Mouse (Mus musculus) liver, embryonic 11.5 days (tissue): ENCODE measurements around the gene Tsc22d3. TPM values are rescaled to one million over a fixed set of nuclear protein-coding genes. Genes with fewer than 3 reads are reported as not detected.

Source experiments
- ATAC-seq: fragments of 200-750 bp; cut with Nextera tagmentation; replicated peaks from 2 replicates; pipeline ENCODE4 v1.8.0; 2017; ENCODE audit warnings: moderate number of reproducible peaks, mild to moderate bottlenecking, moderate TSS enrichment, moderate library complexity; ENCODE audit not compliant: low FRiP score
- DNase-seq: peaks from one replicate; pipeline ENCODE4 v3.0.0-alpha.2; 2017; ENCODE audit warnings: low spot score
- H3K27ac ChIP-seq: fragments of 300-500 bp; sonication (generic); 2 replicates; pipeline ENCODE4 v1.5.1; 2014; ENCODE audit warnings: mild to moderate bottlenecking, low read depth, low read length, control low read depth
- H3K27me3 ChIP-seq: fragments of 300-500 bp; sonication (generic); replicated peaks from 2 replicates; pipeline ENCODE4 v1.6.1; 2014; ENCODE audit warnings: low read length, mixed read lengths; ENCODE audit not compliant: control insufficient read depth, insufficient read depth
- H3K36me3 ChIP-seq: fragments of 300-500 bp; sonication (generic); 2 replicates; pipeline ENCODE4 v1.6.1; 2014; ENCODE audit warnings: mild to moderate bottlenecking, low read length, moderate library complexity, mixed read lengths; ENCODE audit not compliant: control insufficient read depth, insufficient read depth
- H3K4me1 ChIP-seq: fragments of 300-500 bp; sonication (generic); replicated peaks from 2 replicates; pipeline ENCODE4 v1.6.1; 2014; ENCODE audit warnings: low read length, mixed read lengths; ENCODE audit not compliant: control insufficient read depth, insufficient read depth
- H3K4me2 ChIP-seq: fragments of 300-500 bp; sonication (generic); 2 replicates; pipeline ENCODE4 v1.6.1; 2014; ENCODE audit warnings: mild to moderate bottlenecking, control low read depth, moderate library complexity
- H3K4me3 ChIP-seq: fragments of 300-500 bp; sonication (generic); 2 replicates; pipeline ENCODE4 v1.5.1; 2014; ENCODE audit warnings: low read depth, low read length, control low read depth
- H3K9ac ChIP-seq: fragments of 300-500 bp; sonication (generic); 2 replicates; pipeline ENCODE4 v1.6.1; 2014; ENCODE audit warnings: low read depth, low read length, control low read depth
- H3K9me3 ChIP-seq: fragments of 300-500 bp; sonication (generic); 2 replicates; pipeline ENCODE4 v1.6.1; 2016; ENCODE audit warnings: low read length, inconsistent platforms, mixed read lengths; ENCODE audit not compliant: control insufficient read depth
- WGBS: fragments of 180-500 bp; shearing (Covaris S2); extraction: QIAGEN DNeasy Blood & Tissue Kit; methylation state at CpG from one replicate; pipeline ENCODE4 v1.1.7; 2014; 5-methylcytosine and 5-hydroxymethylcytosine counted together
- polyA plus RNA-seq: library from polyadenylated mRNA; unstranded; fragments of >200 nt; fragmentation: Nextera tagmentation; extraction: Ambion mirVana; gene quantifications from 2 replicates; pipeline ENCODE4 v1.2.1, GENCODE M21; 2014

Tsc22d3 gene
- polyA plus RNA-seq, 1 experiment from 2014 or later = 32.2 TPM

DNA sequence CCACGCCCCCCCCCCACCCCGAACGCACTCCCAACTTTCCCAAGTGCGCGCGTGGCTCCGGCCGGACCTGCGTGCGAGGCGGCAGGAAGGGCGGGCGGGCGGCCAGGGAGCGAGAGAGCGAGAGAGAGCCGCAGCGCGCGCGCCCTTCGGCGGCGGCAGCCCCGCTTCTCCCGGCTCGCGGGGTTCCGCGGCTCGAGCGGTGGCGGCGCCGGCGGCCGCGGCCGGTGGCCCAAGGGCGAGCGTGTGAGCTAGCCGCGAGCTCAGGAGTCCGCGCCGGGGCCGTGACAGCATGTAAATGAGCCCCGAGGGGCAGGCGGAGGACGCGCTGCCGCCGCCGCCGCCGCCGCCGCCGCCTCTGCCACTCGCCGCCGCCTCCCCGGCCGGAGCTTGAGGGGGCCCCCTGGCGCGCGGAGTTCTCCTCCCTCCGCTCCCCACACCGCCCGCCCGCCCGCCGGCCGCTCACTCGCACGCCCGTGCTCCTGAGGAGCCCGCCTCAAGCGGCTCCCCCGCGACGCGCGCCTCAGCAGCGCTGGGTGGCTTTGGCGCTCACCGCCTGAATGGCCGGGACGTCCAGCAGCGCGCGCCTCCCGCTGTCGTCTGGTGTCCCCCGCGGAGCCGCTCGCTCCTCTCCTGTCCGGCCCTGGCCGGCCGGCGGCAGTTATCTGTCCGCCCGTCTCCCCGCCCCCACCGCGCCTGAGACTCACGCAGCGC, 1.5 kb downstream of the Tsc22d3 start:
- no peaks in the 10 kb centered on the region for H3K36me3 ChIP-seq
- H3K4me3 ChIP-seq = peak overlapping the region; percentile 59
- WGBS = 6% methylated on average over 26 of the region's 109 CpGs
- H3K9ac ChIP-seq = peak overlapping the region; percentile 34
- peak overlapping the region; percentile 84 for H3K4me2 ChIP-seq
- no peak overlapping the region for H3K27ac ChIP-seq
- peaks cover 46% of the 10 kb centered on the region for H3K27me3 ChIP-seq
- peak; percentile 84 for ATAC-seq
- no peaks in the 10 kb centered on the region for H3K9me3 ChIP-seq
- peak; percentile 51 for DNase-seq
- no peaks in the 10 kb centered on the region for H3K4me1 ChIP-seq

DNA sequence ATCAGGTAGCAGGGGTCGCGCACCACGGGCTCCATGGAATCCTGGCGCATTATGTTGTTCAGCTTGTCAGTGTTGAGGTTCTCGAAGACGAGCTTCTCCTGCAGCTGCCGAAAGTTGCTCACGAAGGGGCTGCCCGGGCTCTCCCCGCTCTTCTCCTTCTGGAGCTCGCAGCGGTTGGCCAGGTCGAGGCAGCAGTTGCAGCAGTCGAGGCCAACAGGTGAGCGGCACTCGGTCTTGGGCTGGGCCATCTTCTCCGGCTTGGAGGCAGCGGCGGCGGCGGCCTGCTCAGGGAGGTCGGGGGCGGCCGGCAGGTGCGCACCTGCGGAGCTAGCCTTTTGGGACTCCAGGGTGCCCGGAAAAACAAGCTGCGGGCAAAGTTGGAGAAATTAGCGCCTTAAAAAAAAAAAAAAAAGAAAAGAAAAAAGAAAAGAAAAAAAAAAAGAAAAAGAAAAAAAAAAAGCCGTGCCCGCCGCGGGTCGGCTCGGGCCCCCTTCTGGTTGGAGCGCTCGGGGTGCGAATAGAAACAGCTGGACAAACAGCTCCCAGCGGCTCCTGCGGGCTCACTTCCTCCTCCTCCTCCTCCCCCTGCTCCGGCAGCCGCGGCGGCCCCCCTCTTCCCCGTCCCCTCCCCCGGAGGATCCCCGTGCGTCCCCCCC, 2.1 kb downstream of the Tsc22d3 start:
- 22% methylated on average over 33 of the region's 48 CpGs for WGBS

DNA sequence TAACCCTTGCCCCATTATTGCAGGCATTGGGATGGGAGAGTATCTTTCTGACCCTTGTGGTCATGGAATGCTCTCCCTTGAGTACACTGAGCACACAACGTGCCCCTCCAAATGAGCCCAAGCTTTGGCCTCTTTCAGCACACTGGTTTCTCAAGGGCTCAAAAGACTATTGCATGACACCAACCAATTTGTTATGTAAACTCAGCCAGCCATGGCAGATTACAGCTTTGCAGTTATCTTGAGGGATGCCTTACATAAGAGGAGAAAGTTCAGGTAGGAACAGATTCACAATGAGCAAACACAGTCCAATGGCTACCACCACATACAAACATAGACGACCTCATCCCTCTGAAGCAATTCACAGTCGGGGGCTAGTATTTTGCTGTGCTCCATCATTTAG, 9.3 kb downstream of the Tsc22d3 start:
- WGBS = 73% methylated on average over 3 of the region's 3 CpGs
- no peak for DNase-seq

More for the DNA sequence above, 2.1 kb downstream of the Tsc22d3 start:
- Histone ChIP-seq H3K27me3 (peaks cover 46% of the 10 kb centered on the region), H3K27ac (no peak overlapping the region), H3K4me3 (peak overlapping the region; percentile 59), H3K4me2 (peak overlapping the region; percentile 84), H3K4me1 (no peaks in the 10 kb centered on the region), H3K9ac (peak overlapping the region; percentile 34; the same call in 1 of the 2 replicates), H3K36me3 (no peaks in the 10 kb centered on the region), H3K9me3 (no peaks in the 10 kb centered on the region)
- ATAC-seq (peak; percentile 42; the same call in 1 of the 2 replicates), DNase-seq (no peak)

DNA sequence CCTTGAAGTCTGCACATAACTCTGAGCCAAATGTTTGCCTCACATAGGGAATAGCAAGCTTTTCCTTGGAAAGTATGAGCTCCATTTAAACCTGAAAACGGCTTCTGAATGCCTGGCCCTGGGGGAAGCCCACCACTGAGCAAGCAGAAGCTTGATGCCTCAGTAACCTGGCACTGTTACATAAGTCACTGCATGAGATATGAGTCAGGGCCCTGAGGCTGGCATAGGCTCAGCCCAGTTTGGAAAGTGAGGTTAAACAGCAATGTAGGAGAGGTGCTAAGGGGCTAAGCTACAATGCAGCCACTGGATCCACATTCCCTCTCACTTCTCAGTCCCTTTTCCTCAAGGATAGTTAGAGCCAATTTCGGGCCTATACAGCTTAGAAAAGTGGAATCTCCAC, 10.3 kb downstream of the Tsc22d3 start:
- H3K9me3 ChIP-seq = no peaks in the 10 kb centered on the region
- DNase-seq (no peak), ATAC-seq (no peak)
- no peak overlapping the region for H3K4me2 ChIP-seq
- peaks cover 10% of the 10 kb centered on the region for H3K27me3 ChIP-seq
- no peak overlapping the region for H3K27ac ChIP-seq
- no peaks in the 10 kb centered on the region for H3K36me3 ChIP-seq
- H3K9ac ChIP-seq = no peak overlapping the region
- H3K4me3 ChIP-seq = no peak overlapping the region
- no peaks in the 10 kb centered on the region for H3K4me1 ChIP-seq
- WGBS = 75% methylated on average over 2 of the region's 2 CpGs

More for the DNA sequence above, 9.3 kb downstream of the Tsc22d3 start:
- Histone ChIP-seq H3K36me3 (no peaks in the 10 kb centered on the region), H3K4me3 (no peak overlapping the region), H3K27me3 (peaks cover 15% of the 10 kb centered on the region), H3K9ac (no peak overlapping the region), H3K4me2 (no peak overlapping the region), H3K9me3 (no peaks in the 10 kb centered on the region), H3K27ac (no peak overlapping the region), H3K4me1 (no peaks in the 10 kb centered on the region)
- no peak for ATAC-seq

DNA sequence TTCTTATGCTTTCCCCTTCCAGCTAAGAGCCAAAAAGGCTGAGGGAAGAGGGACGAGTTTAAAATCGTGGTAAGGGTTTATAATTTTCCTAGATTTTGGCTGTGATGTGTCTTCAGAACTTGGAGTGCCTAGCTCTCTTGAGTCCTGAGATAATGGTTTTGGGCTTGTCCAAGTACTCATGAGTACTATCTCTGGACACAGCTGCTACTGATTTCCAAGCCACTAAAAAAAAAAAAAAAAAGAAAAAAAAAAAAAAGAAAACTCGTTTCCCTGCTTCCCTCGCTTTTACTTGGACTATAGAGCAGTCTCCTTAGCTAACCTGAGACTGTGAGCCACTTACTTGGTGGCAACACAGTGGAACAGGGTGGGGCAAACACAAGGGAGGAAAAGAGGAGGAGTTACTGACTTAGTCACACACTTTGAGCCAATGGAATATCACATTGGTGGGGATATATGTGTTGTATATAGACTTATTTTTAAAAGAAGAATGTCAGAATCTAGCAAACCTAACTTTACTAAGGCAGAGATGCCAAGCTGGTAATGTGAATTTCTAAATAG, 11.2 kb downstream of the Tsc22d3 start:
- 46% methylated on average over 4 of the region's 4 CpGs for WGBS
- no peak overlapping the region for H3K27ac ChIP-seq

DNA sequence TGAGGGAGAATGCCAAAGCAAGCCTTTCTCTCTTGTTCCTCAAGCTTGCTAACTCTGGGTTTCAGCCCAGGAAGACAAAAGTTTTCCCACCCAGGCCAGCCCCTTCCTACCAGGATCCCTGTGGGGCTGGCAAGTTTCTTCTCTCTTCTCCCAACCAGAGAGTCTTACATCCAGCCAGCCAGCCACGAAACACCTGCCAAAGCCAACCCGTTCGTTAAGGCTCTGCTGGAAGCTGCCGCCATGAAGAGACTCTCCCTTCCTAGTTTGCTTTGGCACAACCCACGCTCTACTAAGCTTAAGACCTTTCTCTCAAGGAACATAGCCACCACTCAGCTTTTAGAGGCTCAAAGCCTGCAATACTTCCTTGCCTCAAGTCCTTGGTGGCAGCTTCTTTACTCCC, 11.9 kb downstream of the Tsc22d3 start:
- H3K4me1 ChIP-seq = no peaks in the 10 kb centered on the region
- 79% methylated on average over 5 of the region's 5 CpGs for WGBS
- H3K27ac ChIP-seq = no peak overlapping the region
- no peak for ATAC-seq
- no peaks in the 10 kb centered on the region for H3K36me3 ChIP-seq
- no peak overlapping the region for H3K4me2 ChIP-seq
- no peak overlapping the region for H3K9ac ChIP-seq
- no peak overlapping the region for H3K4me3 ChIP-seq
- H3K9me3 ChIP-seq = no peaks in the 10 kb centered on the region
- DNase-seq = no peak
- peaks cover 21% of the 10 kb centered on the region for H3K27me3 ChIP-seq

More for the DNA sequence above, 11.2 kb downstream of the Tsc22d3 start:
- H3K4me3 ChIP-seq = no peak overlapping the region
- H3K4me1 ChIP-seq = no peaks in the 10 kb centered on the region
- H3K9ac ChIP-seq = no peak overlapping the region
- H3K9me3 ChIP-seq = no peaks in the 10 kb centered on the region
- peaks cover 14% of the 10 kb centered on the region for H3K27me3 ChIP-seq
- ATAC-seq = no peak
- H3K4me2 ChIP-seq = no peak overlapping the region
- no peak for DNase-seq
- no peaks in the 10 kb centered on the region for H3K36me3 ChIP-seq

DNA sequence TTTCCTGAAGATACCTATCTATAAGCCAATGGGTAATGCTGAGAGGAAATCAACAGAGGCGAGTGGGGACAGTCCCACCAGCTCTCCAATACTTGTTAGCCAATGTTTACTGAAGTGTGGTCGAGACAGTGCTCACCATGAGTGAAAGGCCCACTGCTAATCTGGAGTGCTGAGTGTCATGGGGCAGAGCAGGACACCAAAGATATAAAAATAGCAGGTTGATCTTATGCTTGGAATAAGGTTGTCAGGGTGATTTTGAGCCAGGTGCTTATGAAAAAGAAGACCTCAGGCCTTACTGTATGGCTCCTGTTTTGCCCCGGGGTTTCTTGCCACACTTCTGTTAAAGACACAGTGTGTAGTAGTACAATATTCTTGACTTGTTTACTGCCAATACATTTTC, 20.0 kb downstream of the Tsc22d3 start:
- Histone ChIP-seq H3K4me1 (no peaks in the 10 kb centered on the region), H3K27me3 (peaks cover 21% of the 10 kb centered on the region), H3K27ac (no peak overlapping the region), H3K4me3 (no peak overlapping the region), H3K36me3 (no peaks in the 10 kb centered on the region), H3K4me2 (no peak overlapping the region), H3K9me3 (no peaks in the 10 kb centered on the region), H3K9ac (no peak overlapping the region)
- no peak for ATAC-seq
- WGBS = 57% methylated on average over 3 of the region's 3 CpGs
- no peak for DNase-seq

DNA sequence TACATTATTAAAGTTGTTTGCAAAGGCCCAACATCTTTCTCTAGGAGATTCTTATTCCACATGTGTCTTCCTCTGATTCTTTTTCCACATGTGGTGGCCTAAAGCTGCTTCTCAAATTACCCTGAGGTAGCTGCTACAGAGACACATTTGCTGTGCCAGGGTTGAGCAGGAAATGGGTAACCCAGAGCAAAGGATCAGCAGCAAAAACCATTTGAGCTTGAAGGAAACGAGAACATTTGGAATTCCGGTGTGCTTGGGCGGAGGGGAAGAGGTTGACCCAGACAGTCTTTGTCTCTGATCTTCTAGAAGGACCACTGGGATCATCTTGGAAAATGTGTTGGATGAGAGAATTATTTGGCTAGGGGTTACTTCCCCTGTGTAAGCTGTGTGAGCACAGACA, 24.8 kb downstream of the Tsc22d3 start:
- H3K9ac ChIP-seq = no peak overlapping the region
- WGBS = 70% methylated on average over 3 of the region's 3 CpGs
- H3K4me1 ChIP-seq = no peaks in the 10 kb centered on the region
- H3K36me3 ChIP-seq = no peaks in the 10 kb centered on the region
- DNase-seq = no peak
- no peak for ATAC-seq
- no peak overlapping the region for H3K27ac ChIP-seq
- H3K4me3 ChIP-seq = no peak overlapping the region
- no peaks in the 10 kb centered on the region for H3K9me3 ChIP-seq
- no peak overlapping the region for H3K4me2 ChIP-seq
- peaks cover 16% of the 10 kb centered on the region for H3K27me3 ChIP-seq
